Mouse (Mus musculus) lung, postnatal 10 days (tissue): ENCODE results near the gene Hes6.
A peak's percentile ranks its signal among the peaks of the same experiment; 100 is the strongest.

Experiments
- DNase-seq: peaks from one replicate; pipeline ENCODE4 v3.0.0; 2021

The Hes6 gene

GRCm38 (mm10) chr1:91413898-91414594 lies at the start of gene Hes6:
TSS of gene Hes6 (minus strand) at chr1:91414038.
- peak; percentile 87 for DNase-seq

- no peak for DNase-seq
These were observed 49.6 kb upstream of the Hes6 start for GRCm38 (mm10) chr1:91463336-91463995.

- DNase-seq: peak; percentile 14
These were observed 46.7 kb upstream of the Hes6 start for GRCm38 (mm10) chr1:91460564-91460963.

DNA sequence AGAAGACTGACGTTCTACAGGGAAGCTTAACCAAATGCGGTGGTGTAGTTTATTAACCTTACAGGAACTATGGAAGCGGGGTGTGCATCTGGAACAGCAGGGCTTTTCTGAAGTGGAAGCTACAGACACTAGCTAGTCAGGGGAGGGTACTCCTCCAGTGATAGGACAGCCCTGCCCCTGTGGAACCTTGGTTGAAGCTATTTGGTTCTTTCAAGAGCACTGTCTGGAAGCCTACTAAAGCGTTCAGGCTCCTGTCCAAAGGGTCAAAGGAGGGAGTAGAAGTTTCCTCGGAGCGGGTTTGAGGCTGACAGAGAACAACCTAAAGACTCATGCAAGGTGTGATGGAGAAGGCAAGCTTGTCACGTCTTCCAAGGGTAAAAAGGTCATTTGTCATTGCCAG lies 46.2 kb upstream of the Hes6 start:
- DNase-seq: no peak

GRCm38 (mm10) chr1:91459059-91459809 lies 45.4 kb upstream of the Hes6 start, which contains the start of gene Per2:
TSS of gene Per2 (minus strand) at chr1:91459324.
- DNase-seq: peak; percentile 99

DNA sequence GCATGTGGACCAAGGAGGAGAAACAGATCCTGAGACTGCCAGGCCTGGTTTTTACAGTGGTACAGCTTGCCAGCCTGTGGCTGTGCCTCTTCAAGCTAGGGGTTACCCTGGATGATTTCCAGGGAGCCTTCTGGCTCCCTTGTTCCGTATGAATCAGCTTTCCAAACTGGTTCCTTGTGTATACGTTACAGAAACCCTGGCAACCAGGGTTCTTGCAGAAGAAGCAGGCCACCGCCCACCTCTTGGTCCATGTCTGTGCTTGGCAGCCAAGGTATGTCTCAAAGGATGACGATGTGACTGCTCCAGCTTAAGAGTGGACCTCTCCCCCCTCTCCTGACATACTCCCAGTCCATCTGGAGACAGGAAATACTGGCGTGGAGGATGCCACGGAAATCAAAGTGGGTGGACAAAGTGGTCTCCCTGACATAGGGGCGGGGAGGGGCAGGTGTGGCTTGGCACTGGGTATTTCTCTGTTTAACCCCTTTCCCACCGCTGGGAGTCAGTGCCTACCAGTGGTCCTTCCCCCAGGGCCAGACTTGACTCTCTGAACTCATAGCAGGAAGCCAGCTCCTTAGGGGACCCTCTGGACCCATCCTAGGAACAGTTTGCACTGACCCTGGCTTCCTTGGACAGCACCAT lies 44.5 kb upstream of the Hes6 start:
- peak; percentile 89 for DNase-seq

DNA sequence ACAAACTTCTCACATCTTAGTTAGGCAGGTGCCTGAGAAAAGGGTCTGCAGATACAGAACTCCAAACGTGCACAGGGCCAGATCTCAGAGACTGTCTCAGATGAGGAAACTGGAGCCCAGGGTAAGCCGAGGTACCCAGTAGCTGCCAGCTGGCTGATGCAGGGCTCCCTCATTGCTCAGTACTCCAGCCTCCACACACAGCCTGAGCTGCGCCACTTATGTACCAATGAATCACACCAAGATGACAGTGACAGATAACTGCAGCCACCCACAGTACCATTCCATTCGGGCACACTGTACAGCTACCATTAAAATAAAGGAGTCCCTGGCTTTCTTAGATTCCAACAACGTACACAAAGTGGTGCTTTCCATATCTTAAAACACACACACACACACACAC lies 43.9 kb upstream of the Hes6 start:
- peak; percentile 24 for DNase-seq

DNA sequence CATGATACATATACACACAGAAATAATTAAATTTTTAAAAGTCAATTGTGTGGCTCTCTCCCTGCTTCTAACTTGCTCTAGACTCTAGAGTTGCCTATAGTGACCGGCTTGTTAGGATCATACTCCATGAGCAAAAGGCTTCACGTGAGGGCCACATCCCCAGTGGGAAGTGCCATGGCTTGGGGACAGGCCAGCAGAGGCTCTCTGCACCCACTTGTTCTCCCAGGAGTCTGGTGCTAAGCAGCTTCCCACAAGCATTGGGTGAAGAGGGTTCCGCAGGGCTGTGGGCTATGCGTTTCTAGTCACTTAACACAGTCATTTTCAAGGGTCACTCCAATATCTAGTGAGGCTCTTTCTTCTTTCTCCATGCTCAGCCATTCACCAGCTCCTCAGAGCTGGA lies 43.3 kb upstream of the Hes6 start:
- DNase-seq: peak; percentile 44

DNA sequence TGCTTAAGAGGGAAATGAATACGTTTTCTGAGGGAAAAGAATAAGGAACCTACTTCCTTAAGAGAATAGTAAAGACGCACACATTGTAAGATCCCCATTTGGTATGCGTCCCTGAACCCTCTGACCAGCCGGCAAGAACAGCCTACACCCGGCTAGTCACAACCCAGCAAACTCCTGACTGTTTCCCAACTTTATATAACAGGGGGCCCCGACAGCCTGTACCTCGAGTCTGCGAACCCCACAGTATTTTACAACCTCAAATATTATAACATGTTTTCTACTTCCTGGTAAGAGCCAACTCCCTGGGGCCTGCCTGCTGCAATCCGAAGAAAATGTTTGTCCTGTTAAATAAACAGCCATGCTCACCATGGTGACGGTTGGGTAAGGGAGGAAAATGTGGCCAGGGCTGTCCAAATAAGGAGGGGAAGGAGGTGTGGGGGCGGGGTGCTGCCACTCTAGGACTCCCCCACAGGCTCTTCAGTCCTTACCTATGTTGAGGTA lies 42.5 kb upstream of the Hes6 start:
- DNase-seq: peak; percentile 91

DNA sequence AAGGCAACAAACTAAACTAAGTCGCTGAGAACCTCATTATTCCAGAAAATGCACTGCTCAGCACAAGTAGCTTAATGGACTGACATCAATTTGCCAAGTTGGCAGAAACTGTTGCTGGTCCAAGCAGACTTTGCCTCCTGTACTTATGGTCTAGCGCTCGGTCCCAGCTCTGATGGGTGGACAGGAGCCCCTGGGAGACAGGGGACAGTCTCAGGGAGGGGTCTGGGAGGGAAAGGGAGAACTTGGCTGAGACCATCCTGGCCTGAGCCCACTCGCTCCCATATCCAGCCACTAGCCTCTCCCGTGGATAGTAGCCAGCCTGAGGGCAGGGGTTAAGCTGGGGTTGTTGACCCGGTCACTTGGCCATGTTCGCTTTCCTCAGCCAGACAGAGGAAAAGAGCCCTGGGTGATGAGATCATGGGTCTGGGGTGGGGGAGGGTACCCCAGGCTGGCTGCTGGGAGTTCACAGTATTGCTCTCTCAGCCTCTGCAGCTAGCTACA lies 41.9 kb upstream of the Hes6 start:
- peak; percentile 85 for DNase-seq

DNA sequence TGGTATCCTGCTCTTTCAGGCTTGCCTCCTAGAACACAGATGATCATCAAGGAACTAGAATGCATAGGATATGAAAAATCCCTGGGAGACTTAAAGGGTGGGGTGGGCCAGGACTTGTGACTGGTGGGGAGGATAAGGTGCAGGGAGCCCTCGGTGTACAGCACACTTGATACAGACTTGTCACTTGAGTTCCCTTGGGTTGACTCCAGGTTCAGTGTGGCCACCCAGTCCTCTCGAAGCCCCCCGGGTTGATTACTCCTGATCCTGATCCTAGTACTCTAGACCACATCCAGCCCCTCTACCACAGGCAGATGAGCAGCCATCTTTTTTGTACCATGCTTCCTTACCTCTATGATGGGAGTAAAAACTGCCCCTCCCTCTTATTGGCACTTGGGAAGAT lies 41.1 kb upstream of the Hes6 start:
- no peak for DNase-seq

DNA sequence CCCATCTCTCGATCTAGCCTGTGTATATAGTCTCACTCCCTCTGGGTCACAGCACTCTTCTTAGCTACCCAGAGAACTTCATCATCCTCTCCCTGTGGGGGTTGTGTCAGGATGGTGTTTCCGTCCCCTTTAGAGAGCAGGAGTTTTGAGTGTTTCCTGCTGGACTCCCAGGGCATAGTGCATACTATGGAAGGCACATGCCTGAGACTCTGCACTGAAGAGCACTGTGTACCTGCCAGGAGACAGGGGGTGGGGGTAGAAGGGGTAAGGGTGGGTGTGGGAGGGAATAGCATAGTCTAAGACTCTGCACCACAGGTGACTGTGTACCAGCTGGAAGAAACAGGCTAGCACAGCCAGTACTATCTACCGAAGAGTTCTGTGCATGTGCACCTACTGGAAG lies 40.5 kb upstream of the Hes6 start:
- no peak for DNase-seq

DNA sequence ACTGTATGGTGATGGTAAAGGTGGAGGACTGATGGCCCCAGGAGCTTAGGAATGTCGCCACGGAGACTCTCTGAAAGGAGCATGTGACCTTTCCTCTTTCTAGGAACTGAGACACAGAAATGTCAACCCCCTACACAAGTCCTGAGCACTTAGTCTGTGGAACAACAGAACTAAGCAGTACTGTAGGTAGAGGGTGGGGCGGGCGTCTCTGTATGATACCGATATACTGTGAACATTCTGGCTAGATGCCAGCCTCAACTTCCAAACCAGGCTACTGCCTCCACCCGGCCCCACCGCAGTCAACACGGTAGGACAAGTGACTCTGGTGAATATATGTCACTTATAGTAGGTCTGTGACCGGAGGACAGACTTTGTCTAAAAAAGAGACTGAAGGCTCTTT lies 40.1 kb upstream of the Hes6 start:
- peak; percentile 18 for DNase-seq

DNA sequence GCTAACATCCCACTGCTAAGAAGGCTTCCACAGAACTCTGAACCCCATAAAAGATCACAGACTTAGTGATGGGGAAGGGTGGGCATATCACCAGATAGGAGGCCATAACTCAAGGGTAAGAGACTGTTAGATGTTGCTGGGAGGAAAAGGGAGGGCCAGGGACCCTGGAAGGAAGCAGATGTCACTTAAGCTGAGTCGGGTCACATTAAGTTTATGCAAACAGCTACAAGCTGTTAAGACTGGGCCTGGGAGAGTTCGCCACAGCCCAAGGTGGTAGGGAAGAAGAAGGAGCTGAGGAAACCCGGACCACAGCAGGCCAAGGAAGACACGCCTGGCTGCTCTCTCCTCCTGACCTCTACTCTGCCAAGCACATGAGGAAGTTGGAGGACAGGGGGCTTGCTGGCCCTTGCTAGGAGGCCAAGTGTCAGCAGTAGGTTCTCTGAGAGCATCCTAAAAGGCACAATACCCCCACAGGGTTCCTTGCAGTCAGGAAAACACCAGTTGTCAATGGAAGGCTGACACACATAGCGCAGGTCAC lies 37.8 kb upstream of the Hes6 start:
- DNase-seq: no peak

DNA sequence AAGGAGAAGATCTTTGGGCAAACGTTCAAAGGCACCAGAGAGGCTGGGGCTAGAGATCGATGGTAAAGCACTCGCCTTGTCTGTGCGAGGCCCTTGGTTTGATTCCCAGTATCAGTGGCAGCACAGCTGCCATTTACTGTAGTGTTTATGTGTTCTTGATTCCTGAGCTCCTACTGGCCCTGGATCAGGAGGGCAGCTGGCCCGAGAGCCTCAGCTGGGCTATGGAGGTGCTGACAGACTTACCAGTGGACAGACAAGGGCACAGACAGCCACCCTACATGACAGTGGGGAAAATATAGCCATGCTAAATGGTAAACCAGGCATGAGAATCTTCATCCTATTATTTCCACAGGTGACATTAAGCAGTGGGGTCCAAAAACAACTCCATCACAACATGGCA lies 37.0 kb upstream of the Hes6 start:
- DNase-seq: no peak

GRCm38 (mm10) chr1:91448688-91449087 lies 34.9 kb upstream of the Hes6 start:
- DNase-seq: peak; percentile 72

DNA sequence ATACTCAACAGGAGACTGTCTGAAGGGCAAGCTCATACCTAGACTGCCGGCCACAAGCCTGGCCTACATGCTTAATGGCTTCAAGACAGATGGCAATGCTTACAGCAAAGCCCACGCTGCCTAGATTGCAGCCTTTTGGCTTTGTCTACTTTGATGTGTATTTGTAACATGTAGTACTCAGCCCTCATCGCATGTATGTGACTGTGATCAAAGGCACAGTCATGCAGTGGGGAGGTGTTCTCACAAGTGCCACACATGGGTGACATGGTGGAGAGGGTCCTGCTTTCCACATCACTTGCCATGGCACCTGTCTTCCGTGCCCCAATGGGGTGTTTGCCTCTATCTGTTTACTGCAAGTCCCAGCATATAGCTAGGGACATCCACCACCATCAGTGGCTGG lies 32.7 kb upstream of the Hes6 start:
- no peak for DNase-seq

DNA sequence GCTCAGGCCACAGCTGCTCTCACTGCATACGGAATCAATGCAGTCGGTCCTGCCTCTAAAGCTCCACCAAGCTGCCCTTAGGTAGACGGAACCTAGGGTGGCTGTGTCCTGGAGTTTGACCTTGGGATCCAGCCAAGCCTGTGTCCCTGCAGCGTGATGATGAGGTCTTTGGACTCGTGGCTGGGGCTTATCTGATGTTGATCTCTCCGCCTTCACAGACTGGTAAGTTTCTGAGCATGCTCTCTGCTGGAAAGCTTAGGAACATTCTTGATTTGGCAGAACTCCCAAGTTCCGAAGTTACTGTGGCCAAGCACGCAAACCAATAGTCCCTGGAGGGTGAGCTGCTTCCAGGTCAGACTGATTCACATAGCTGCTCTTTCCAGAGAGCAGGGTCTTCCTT lies 32.2 kb upstream of the Hes6 start:
- peak; percentile 74 for DNase-seq

- no peak for DNase-seq
These were observed 31.3 kb upstream of the Hes6 start for GRCm38 (mm10) chr1:91444841-91445830.

- peak; percentile 58 for DNase-seq
These were observed 28.6 kb upstream of the Hes6 start for GRCm38 (mm10) chr1:91442350-91442990.

- DNase-seq: no peak
These were observed 28.0 kb upstream of the Hes6 start for GRCm38 (mm10) chr1:91441855-91442254.
